Mouse (Mus musculus) lung, postnatal 0 days (tissue): ENCODE measurements at regions not wholly inside any gene's neighbourhood (a gene's known extent, or its start where the extent isn't known, plus 50 kb on each side); places are given as distances from the start of the nearest gene placed in this dataset.

Experiments
- ATAC-seq: fragments of 200-750 bp; cut with Nextera tagmentation; 2 replicates; pipeline ENCODE4 v1.8.0; 2017; ENCODE audit warnings: moderate library complexity
- DNase-seq: peaks from one replicate; pipeline ENCODE4 v3.0.0-alpha.2; 2016; ENCODE audit warnings: low spot score
- H3K27ac ChIP-seq: fragments of 300-500 bp; sonication (generic); 2 replicates; pipeline ENCODE4 v1.5.1; 2014; ENCODE audit warnings: antibody characterized with exemption, mild to moderate bottlenecking, low read length, mixed read lengths
- H3K27me3 ChIP-seq: fragments of 300-500 bp; sonication (generic); replicated peaks from 2 replicates; pipeline ENCODE4 v1.6.1; 2014; ENCODE audit warnings: low read length, mixed read lengths; ENCODE audit not compliant: insufficient read depth
- H3K36me3 ChIP-seq: fragments of 300-500 bp; sonication (generic); 2 replicates; pipeline ENCODE4 v1.6.1; 2014; ENCODE audit warnings: low read length, mixed read lengths; ENCODE audit not compliant: insufficient read depth
- H3K4me1 ChIP-seq: fragments of 300-500 bp; sonication (generic); 2 replicates; pipeline ENCODE4 v1.6.1; 2014; ENCODE audit warnings: antibody characterized with exemption, low read depth, low read length, mixed read lengths; ENCODE audit not compliant: insufficient read depth
- H3K4me2 ChIP-seq: fragments of 300-500 bp; sonication (generic); replicated peaks from 2 replicates; pipeline ENCODE4 v1.6.1; 2014; ENCODE audit warnings: low read depth, mild to moderate bottlenecking, low read length, moderate library complexity, mixed read lengths
- H3K4me3 ChIP-seq: fragments of 300-500 bp; sonication (generic); 2 replicates; pipeline ENCODE4 v1.5.1; 2014; ENCODE audit warnings: low read depth, low read length
- H3K9ac ChIP-seq: fragments of 300-500 bp; sonication (generic); replicated peaks from 2 replicates; pipeline ENCODE4 v1.6.1; 2014; ENCODE audit warnings: low read depth, mild to moderate bottlenecking
- H3K9me3 ChIP-seq: fragments of 300-500 bp; sonication (generic); 2 replicates; pipeline ENCODE4 v1.6.1; 2016; ENCODE audit warnings: low read length, mixed read lengths
- CTCF ChIP-seq: IDR thresholded peaks from 2 replicates; pipeline ENCODE4 v1.5.1; 2016; ENCODE audit warnings: antibody characterized with exemption, mild to moderate bottlenecking
- EP300 ChIP-seq: IDR thresholded peaks from 2 replicates; pipeline ENCODE4 v1.6.1; 2016; ENCODE audit warnings: antibody characterized with exemption, mild to moderate bottlenecking, control low read depth
- WGBS: fragments of 180-500 bp; shearing (Covaris S2); extraction: QIAGEN DNeasy Blood & Tissue Kit; methylation state at CpG from one replicate; pipeline ENCODE4 v1.1.7; 2014; 5-methylcytosine and 5-hydroxymethylcytosine counted together

DNA sequence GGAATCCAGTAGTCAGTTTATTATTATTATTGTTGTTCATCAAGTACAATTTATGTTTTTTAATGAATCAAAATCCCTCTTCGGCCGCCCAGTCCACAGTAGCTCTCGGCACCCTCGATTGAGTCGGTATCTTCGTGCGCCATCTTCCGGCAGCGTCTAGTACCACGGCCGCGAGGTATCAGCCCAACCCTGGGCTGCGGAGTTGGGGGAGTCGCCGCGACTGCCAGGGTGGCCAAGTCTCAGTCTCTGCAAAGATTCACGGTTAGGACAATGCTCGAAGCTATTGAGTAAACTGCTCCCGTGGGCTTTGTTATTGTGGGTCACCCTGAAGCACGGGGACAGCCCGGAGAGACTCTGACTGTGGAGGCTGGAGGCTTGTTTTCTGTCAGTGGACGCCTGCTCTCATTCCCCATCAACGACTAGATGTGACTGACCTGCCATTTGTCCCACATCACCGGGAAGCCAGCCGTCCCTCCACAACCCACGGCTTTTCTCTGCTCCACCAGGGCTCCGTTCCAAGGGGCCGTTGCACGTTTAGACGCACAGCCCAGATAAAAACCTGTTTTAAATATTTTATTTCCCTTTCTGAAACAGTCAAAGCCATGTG is 789.1 kb upstream of the Car8 start:
- ATAC-seq (peak; percentile 81), DNase-seq (peak; percentile 84)
- H3K9ac ChIP-seq = 0 out of 2 replicates have a peak overlapping the region, but pooled peaks have one; percentile 29
- no peaks in the 10 kb centered on the region for H3K27me3 ChIP-seq
- H3K36me3 ChIP-seq = no peaks in the 10 kb centered on the region
- no peaks in the 10 kb centered on the region for H3K9me3 ChIP-seq
- H3K27ac ChIP-seq = no peak overlapping the region
- WGBS = under 1% methylated on average over 29 of the region's 30 CpGs
- H3K4me3 ChIP-seq = peak overlapping the region; percentile 39
- TF ChIP-seq EP300 (no peak), CTCF (peak; percentile 93)
- H3K4me2 ChIP-seq = peak overlapping the region; percentile 72
- peaks cover 5% of the 10 kb centered on the region; the same call in 1 of the 2 replicates for H3K4me1 ChIP-seq

GRCm38 (mm10) chr4:9027383-9027782 is 788.5 kb upstream of the Car8 start:
- no peak for TF ChIP-seq CTCF
- TF ChIP-seq EP300 = no peak
- 13% methylated on average over 7 of the region's 7 CpGs for WGBS
- Histone ChIP-seq H3K36me3 (no peaks in the 10 kb centered on the region), H3K4me2 (peak overlapping the region; percentile 19; the same call in 1 of the 2 replicates), H3K9ac (no peak overlapping the region), H3K27me3 (no peaks in the 10 kb centered on the region), H3K9me3 (no peaks in the 10 kb centered on the region), H3K4me3 (no peak overlapping the region), H3K27ac (no peak overlapping the region), H3K4me1 (peaks cover 5% of the 10 kb centered on the region; the same call in 1 of the 2 replicates)
- no peak for ATAC-seq
- no peak for DNase-seq

DNA sequence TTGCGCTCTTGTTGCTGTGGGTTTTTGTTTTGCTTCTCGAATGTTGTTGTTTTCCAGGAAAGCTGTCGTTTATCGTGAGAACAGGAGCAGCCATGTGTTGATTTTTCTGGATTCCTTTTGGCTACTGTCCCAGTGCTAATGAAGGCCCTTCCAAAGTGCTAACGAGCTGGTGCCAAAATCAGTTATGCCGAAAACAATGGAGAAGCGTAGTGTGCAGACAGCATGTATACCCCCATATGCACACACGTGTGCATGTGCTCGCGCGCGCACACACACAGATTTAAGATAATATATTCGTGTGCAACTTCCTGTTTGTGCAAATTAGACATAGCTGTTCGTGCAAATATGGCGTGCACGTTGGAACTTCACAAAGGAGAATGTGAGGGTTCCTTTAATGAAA is 788.0 kb upstream of the Car8 start:
- H3K9ac ChIP-seq = no peak overlapping the region
- H3K4me1 ChIP-seq = peaks cover 5% of the 10 kb centered on the region; the same call in 1 of the 2 replicates
- H3K4me2 ChIP-seq = no peak overlapping the region
- H3K27ac ChIP-seq = no peak overlapping the region
- no peak for ATAC-seq
- no peaks in the 10 kb centered on the region for H3K9me3 ChIP-seq
- TF ChIP-seq CTCF = no peak
- WGBS = 64% methylated on average over 16 of the region's 16 CpGs
- no peak for DNase-seq
- no peaks in the 10 kb centered on the region for H3K27me3 ChIP-seq
- H3K4me3 ChIP-seq = no peak overlapping the region
- H3K36me3 ChIP-seq = no peaks in the 10 kb centered on the region

DNA sequence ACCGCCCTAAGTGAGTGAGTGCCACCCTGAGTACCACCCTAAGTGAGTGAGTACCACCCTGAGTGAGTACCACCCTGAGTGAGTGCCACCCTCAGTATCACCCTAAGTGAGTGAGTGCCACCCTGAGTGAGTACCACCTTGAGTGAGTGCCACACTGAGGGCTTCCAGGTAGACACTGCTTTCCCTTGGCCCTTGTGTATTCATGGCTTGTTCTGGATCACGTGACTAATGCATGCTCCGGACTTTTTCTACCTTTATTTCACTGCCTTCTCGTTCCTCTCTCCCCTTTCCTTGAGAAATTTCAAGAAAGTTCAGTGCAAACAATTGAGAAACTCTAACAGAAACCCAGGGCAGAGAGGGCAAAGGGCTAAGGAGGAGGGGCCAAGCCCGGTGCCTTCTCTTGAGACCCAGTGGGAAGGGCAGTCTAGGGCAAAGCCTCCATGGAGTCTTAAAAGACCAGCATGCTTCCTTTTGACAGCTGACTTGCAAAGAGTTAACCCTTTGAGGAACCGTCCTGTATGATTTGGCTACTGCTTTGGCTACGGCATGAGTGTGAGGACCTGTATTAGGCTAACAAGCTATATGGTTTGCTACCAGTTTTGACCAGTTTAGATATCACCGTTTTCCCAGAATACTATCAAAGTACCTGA is 787.1 kb upstream of the Car8 start:
- peak; percentile 48 for DNase-seq
- no peaks in the 10 kb centered on the region for H3K36me3 ChIP-seq
- peak; percentile 63 for ATAC-seq
- 50% methylated on average over 8 of the region's 8 CpGs for WGBS
- no peak overlapping the region for H3K4me2 ChIP-seq
- no peaks in the 10 kb centered on the region for H3K27me3 ChIP-seq
- peaks cover 5% of the 10 kb centered on the region; the same call in 1 of the 2 replicates for H3K4me1 ChIP-seq
- no peak overlapping the region for H3K4me3 ChIP-seq
- TF ChIP-seq CTCF (no peak), EP300 (no peak)
- H3K27ac ChIP-seq = no peak overlapping the region
- no peaks in the 10 kb centered on the region for H3K9me3 ChIP-seq
- H3K9ac ChIP-seq = no peak overlapping the region

GRCm38 (mm10) chr4:9024216-9024925 is 785.5 kb upstream of the Car8 start:
- H3K4me2 ChIP-seq = no peak overlapping the region
- H3K9me3 ChIP-seq = no peaks in the 10 kb centered on the region
- TF ChIP-seq CTCF = no peak
- no peak for TF ChIP-seq EP300
- H3K4me1 ChIP-seq = peaks cover 5% of the 10 kb centered on the region; the same call in 1 of the 2 replicates
- no peaks in the 10 kb centered on the region for H3K27me3 ChIP-seq
- WGBS = 74% methylated on average over 6 of the region's 6 CpGs
- H3K36me3 ChIP-seq = no peaks in the 10 kb centered on the region
- H3K4me3 ChIP-seq = no peak overlapping the region
- ATAC-seq (no peak), DNase-seq (no peak)
- no peak overlapping the region for H3K9ac ChIP-seq
- H3K27ac ChIP-seq = no peak overlapping the region

GRCm38 (mm10) chr4:9019241-9020110 is 780.6 kb upstream of the Car8 start:
- ATAC-seq = no peak
- Histone ChIP-seq H3K9me3 (no peaks in the 10 kb centered on the region), H3K4me3 (no peak overlapping the region), H3K27me3 (no peaks in the 10 kb centered on the region), H3K27ac (no peak overlapping the region), H3K9ac (no peak overlapping the region), H3K36me3 (no peaks in the 10 kb centered on the region), H3K4me1 (peaks cover 11% of the 10 kb centered on the region), H3K4me2 (no peak overlapping the region)
- no peak for DNase-seq
- TF ChIP-seq EP300 (no peak), CTCF (no peak)
- 90% methylated on average over 22 of the region's 22 CpGs for WGBS
